Mouse (Mus musculus) testis, adult 2 months (tissue): ENCODE results near the gene Gpc1. TPM values are rescaled to one million over a fixed set of nuclear protein-coding genes. Genes with fewer than 3 reads are reported as not detected.

ENCODE experiments used
- H3K27ac ChIP-seq: fragments of 200-500 bp; 2 replicates; pipeline ENCODE4 v1.5.1; 2012; ENCODE audit warnings: low read depth, low read length; ENCODE audit not compliant: control insufficient read depth, insufficient read depth
- H3K27me3 ChIP-seq: fragments of 200-500 bp; 2 replicates; pipeline ENCODE4 v1.6.1; 2012; ENCODE audit warnings: mild to moderate bottlenecking, low read length, moderate library complexity; ENCODE audit not compliant: control insufficient read depth, insufficient read depth
- H3K36me3 ChIP-seq: fragments of 200-500 bp; 2 replicates; pipeline ENCODE4 v1.6.1; 2012; ENCODE audit warnings: mild to moderate bottlenecking, low read length; ENCODE audit not compliant: control insufficient read depth, insufficient read depth
- H3K4me1 ChIP-seq: fragments of 200-500 bp; 2 replicates; pipeline ENCODE4 v1.6.1; 2012; ENCODE audit warnings: low read length; ENCODE audit not compliant: control insufficient read depth, insufficient read depth
- H3K4me3 ChIP-seq: fragments of 200-500 bp; 2 replicates; pipeline ENCODE4 v1.5.1; 2012; ENCODE audit warnings: low read depth, mild to moderate bottlenecking, low read length, moderate library complexity, mixed read lengths; ENCODE audit not compliant: control insufficient read depth
- CTCF ChIP-seq: fragments of 200-500 bp; IDR thresholded peaks from 2 replicates; pipeline ENCODE4 v1.5.1; 2012; ENCODE audit warnings: low read depth, mild to moderate bottlenecking, inconsistent platforms, low read length, moderate library complexity; ENCODE audit not compliant: control insufficient read depth, insufficient read depth, insufficient replicate concordance
- POLR2A ChIP-seq: fragments of 200-500 bp; IDR thresholded peaks from 2 replicates; pipeline ENCODE4 v1.6.1; 2012; ENCODE audit warnings: low read depth, mild to moderate bottlenecking, inconsistent platforms, low read length, moderate library complexity; ENCODE audit not compliant: control insufficient read depth
- polyA plus RNA-seq: library from polyadenylated mRNA; depleted of rRNA; stranded (reverse); fragments of >200 nt; gene quantifications from 2 replicates; pipeline ENCODE4 v1.2.3, GENCODE M21; 2012

Gpc1 gene
- polyA plus RNA-seq, 1 experiment: 1.9 TPM

- Histone ChIP-seq H3K36me3 (no peaks in the 10 kb centered on the region), H3K27me3 (no peaks in the 10 kb centered on the region), H3K27ac (no peak overlapping the region), H3K4me3 (no peak overlapping the region), H3K4me1 (no peaks in the 10 kb centered on the region)
- no peak for TF ChIP-seq CTCF
- no peak for TF ChIP-seq POLR2A
Measured at GRCm38 (mm10) chr1:92892791-92893190, 61.3 kb downstream of the Gpc1 start.

GRCm38 (mm10) chr1:92893896-92894295, 62.5 kb downstream of the Gpc1 start:
- TF ChIP-seq POLR2A (no peak), CTCF (no peak)
- no peak overlapping the region for H3K4me3 ChIP-seq
- no peaks in the 10 kb centered on the region for H3K27me3 ChIP-seq
- no peaks in the 10 kb centered on the region for H3K4me1 ChIP-seq
- no peak overlapping the region for H3K27ac ChIP-seq
- H3K36me3 ChIP-seq: no peaks in the 10 kb centered on the region

- H3K27ac ChIP-seq: no peak overlapping the region
- no peaks in the 10 kb centered on the region; the same call in 1 of the 2 replicates for H3K4me1 ChIP-seq
- H3K27me3 ChIP-seq: no peaks in the 10 kb centered on the region
- no peak overlapping the region for H3K4me3 ChIP-seq
- TF ChIP-seq CTCF: peak; percentile 85; the same call in 1 of the 2 replicates
- no peak for TF ChIP-seq POLR2A
- peaks cover 1% of the 10 kb centered on the region; the same call in 1 of the 2 replicates for H3K36me3 ChIP-seq
Measured at GRCm38 (mm10) chr1:92895089-92895488, 63.6 kb downstream of the Gpc1 start.

- Histone ChIP-seq H3K27me3 (no peaks in the 10 kb centered on the region), H3K27ac (peak within 1 kb of the TSS; percentile 70), H3K36me3 (peaks cover 1% of the 10 kb centered on the region; the same call in 1 of the 2 replicates), H3K4me3 (peak within 1 kb of the TSS; percentile 96), H3K4me1 (peaks cover 11% of the 10 kb centered on the region)
- TF ChIP-seq CTCF: no peak
- peak; percentile 40; the same call in 1 of the 2 replicates for TF ChIP-seq POLR2A
Measured at GRCm38 (mm10) chr1:92902786-92903185, 71.3 kb downstream of the Gpc1 start, which contains the start of gene Ankmy1. Ankmy1 (minus strand) TSS chr1:92902906.

- Histone ChIP-seq H3K27ac (no peak overlapping the region), H3K4me3 (peak overlapping the region; percentile 10; the same call in 1 of the 2 replicates), H3K27me3 (no peaks in the 10 kb centered on the region), H3K36me3 (peaks cover 1% of the 10 kb centered on the region; the same call in 1 of the 2 replicates), H3K4me1 (peaks cover 14% of the 10 kb centered on the region)
- no peak for TF ChIP-seq CTCF
- no peak for TF ChIP-seq POLR2A
Measured at GRCm38 (mm10) chr1:92903627-92904026, 72.2 kb downstream of the Gpc1 start.

GRCm38 (mm10) chr1:92905703-92906310, 74.4 kb downstream of the Gpc1 start:
- Histone ChIP-seq H3K27ac (no peak overlapping the region), H3K4me1 (peaks cover 17% of the 10 kb centered on the region), H3K4me3 (no peak overlapping the region), H3K36me3 (no peaks in the 10 kb centered on the region), H3K27me3 (no peaks in the 10 kb centered on the region)
- TF ChIP-seq POLR2A: no peak
- no peak for TF ChIP-seq CTCF

- TF ChIP-seq POLR2A (peak; percentile 54; the same call in 1 of the 2 replicates), CTCF (no peak; the same call in 1 of the 2 replicates)
- Histone ChIP-seq H3K27me3 (0 out of 2 replicates have a peak, but pooled peaks cover 2% of the 10 kb centered on the region), H3K4me1 (peaks cover 23% of the 10 kb centered on the region), H3K4me3 (peak within 1 kb of the TSS; percentile 99), H3K27ac (peak within 1 kb of the TSS; percentile 83), H3K36me3 (no peaks in the 10 kb centered on the region)
Measured at GRCm38 (mm10) chr1:92906779-92907631, 75.6 kb downstream of the Gpc1 start, which contains the start of gene Dusp28. Dusp28 (plus strand) TSS chr1:92906981.
